Mouse (Mus musculus) erythroblast, embryonic 14.5 days (primary cell): ENCODE measurements around the gene Prrg1. TPM values are rescaled to one million over a fixed set of nuclear protein-coding genes. Genes with fewer than 3 reads are reported as not detected.

ENCODE experiments used
- H3K27me3 ChIP-seq: 2 replicates; pipeline ENCODE4 v1.6.1; 2012; ENCODE audit warnings: inconsistent platforms; ENCODE audit not compliant: control insufficient read depth
- H3K36me3 ChIP-seq: 2 replicates; pipeline ENCODE4 v1.6.1; 2012; ENCODE audit warnings: mild to moderate bottlenecking, inconsistent platforms; ENCODE audit not compliant: control insufficient read depth
- H3K4me1 ChIP-seq: 2 replicates; pipeline ENCODE4 v1.6.1; 2012; ENCODE audit warnings: inconsistent platforms; ENCODE audit not compliant: control insufficient read depth
- H3K4me3 ChIP-seq: replicated peaks from 2 replicates; pipeline ENCODE3; 2012; ENCODE audit warnings: moderate library complexity, mild to moderate bottlenecking, inconsistent platforms
- H3K9me3 ChIP-seq: 2 replicates; pipeline ENCODE4 v1.6.1; 2012; ENCODE audit warnings: low read length, inconsistent platforms, mixed read lengths; ENCODE audit not compliant: control insufficient read depth
- GATA1 ChIP-seq: IDR thresholded peaks from 2 replicates; pipeline ENCODE4 v1.6.1; 2012; ENCODE audit warnings: low read length, inconsistent platforms, mixed read lengths
- TAL1 ChIP-seq: IDR thresholded peaks from 3 replicates; pipeline ENCODE4 v1.6.1; 2012; ENCODE audit warnings: low read length, inconsistent platforms, mixed read lengths
- polyA plus RNA-seq: library from polyadenylated mRNA; stranded (reverse); fragments of >175 nt; gene quantifications from 2 replicates; pipeline ENCODE4 v1.2.3, GENCODE M21; 2012

Prrg1 gene
- polyA plus RNA-seq = not detected in 2 replicates

GRCm38 (mm10) chrX:78583202-78584004, at the start of gene Prrg1:
Gene Prrg1, minus strand, starts transcription at chrX:78583896.
- Histone ChIP-seq H3K27me3 (no peaks in the 10 kb centered on the region; the same call in 1 of the 2 replicates), H3K9me3 (no peaks in the 10 kb centered on the region), H3K4me1 (peaks cover 6% of the 10 kb centered on the region), H3K36me3 (no peaks in the 10 kb centered on the region), H3K4me3 (peak within 1 kb of the TSS; percentile 69)
- TF ChIP-seq TAL1 (no peak), GATA1 (no peak)

- Histone ChIP-seq H3K27me3 (no peaks in the 10 kb centered on the region), H3K4me3 (no peak overlapping the region), H3K9me3 (no peaks in the 10 kb centered on the region), H3K36me3 (no peaks in the 10 kb centered on the region), H3K4me1 (no peaks in the 10 kb centered on the region)
- TF ChIP-seq TAL1 (no peak), GATA1 (no peak)
Measured at GRCm38 (mm10) chrX:78605814-78606213, 22.1 kb upstream of the Prrg1 start.

GRCm38 (mm10) chrX:78593138-78593537, 9.4 kb upstream of the Prrg1 start:
- TF ChIP-seq GATA1 (no peak), TAL1 (no peak)
- no peaks in the 10 kb centered on the region for H3K9me3 ChIP-seq
- no peaks in the 10 kb centered on the region for H3K27me3 ChIP-seq
- no peak overlapping the region for H3K4me3 ChIP-seq
- no peaks in the 10 kb centered on the region for H3K36me3 ChIP-seq
- H3K4me1 ChIP-seq = no peaks in the 10 kb centered on the region

- Histone ChIP-seq H3K36me3 (no peaks in the 10 kb centered on the region), H3K27me3 (no peaks in the 10 kb centered on the region; the same call in 1 of the 2 replicates), H3K4me1 (peaks cover 6% of the 10 kb centered on the region), H3K4me3 (peak overlapping the region; percentile 69), H3K9me3 (no peaks in the 10 kb centered on the region)
- TF ChIP-seq GATA1 (no peak), TAL1 (no peak)
Measured at GRCm38 (mm10) chrX:78582854-78583201, 868 bp downstream of the Prrg1 start.

GRCm38 (mm10) chrX:78563451-78563850, 20.2 kb downstream of the Prrg1 start:
- no peak overlapping the region for H3K4me3 ChIP-seq
- H3K27me3 ChIP-seq = no peaks in the 10 kb centered on the region
- no peaks in the 10 kb centered on the region for H3K4me1 ChIP-seq
- no peaks in the 10 kb centered on the region for H3K36me3 ChIP-seq
- TF ChIP-seq TAL1 (no peak), GATA1 (no peak)
- no peaks in the 10 kb centered on the region for H3K9me3 ChIP-seq

GRCm38 (mm10) chrX:78553399-78553798, 30.3 kb downstream of the Prrg1 start:
- H3K27me3 ChIP-seq = no peaks in the 10 kb centered on the region
- H3K36me3 ChIP-seq = no peaks in the 10 kb centered on the region
- H3K9me3 ChIP-seq = no peaks in the 10 kb centered on the region
- no peak for TF ChIP-seq TAL1
- TF ChIP-seq GATA1 = no peak
- peaks cover 14% of the 10 kb centered on the region for H3K4me1 ChIP-seq
- no peak overlapping the region for H3K4me3 ChIP-seq

GRCm38 (mm10) chrX:78552704-78553103, 31.0 kb downstream of the Prrg1 start:
- peaks cover 14% of the 10 kb centered on the region for H3K4me1 ChIP-seq

GRCm38 (mm10) chrX:78547696-78548095, 36.0 kb downstream of the Prrg1 start:
- H3K9me3 ChIP-seq = no peaks in the 10 kb centered on the region
- H3K4me1 ChIP-seq = peaks cover 3% of the 10 kb centered on the region
- no peak for TF ChIP-seq TAL1
- TF ChIP-seq GATA1 = no peak
- H3K27me3 ChIP-seq = no peaks in the 10 kb centered on the region
- H3K4me3 ChIP-seq = no peak overlapping the region
- H3K36me3 ChIP-seq = no peaks in the 10 kb centered on the region

More at GRCm38 (mm10) chrX:78552704-78553103, 31.0 kb downstream of the Prrg1 start:
- H3K27me3 ChIP-seq = no peaks in the 10 kb centered on the region
- H3K9me3 ChIP-seq = no peaks in the 10 kb centered on the region
- no peak overlapping the region for H3K4me3 ChIP-seq
- H3K36me3 ChIP-seq = no peaks in the 10 kb centered on the region
- TF ChIP-seq TAL1 (no peak), GATA1 (no peak)

- H3K4me1 ChIP-seq = no peaks in the 10 kb centered on the region
- H3K36me3 ChIP-seq = no peaks in the 10 kb centered on the region
- TF ChIP-seq TAL1 (no peak), GATA1 (no peak)
- H3K9me3 ChIP-seq = no peaks in the 10 kb centered on the region
- no peaks in the 10 kb centered on the region for H3K27me3 ChIP-seq
- H3K4me3 ChIP-seq = no peak overlapping the region
Measured at GRCm38 (mm10) chrX:78539734-78540133, 44.0 kb downstream of the Prrg1 start.
